9 mouse cellular contexts compared by ENCODE assay signal in the genomic region with DNA sequence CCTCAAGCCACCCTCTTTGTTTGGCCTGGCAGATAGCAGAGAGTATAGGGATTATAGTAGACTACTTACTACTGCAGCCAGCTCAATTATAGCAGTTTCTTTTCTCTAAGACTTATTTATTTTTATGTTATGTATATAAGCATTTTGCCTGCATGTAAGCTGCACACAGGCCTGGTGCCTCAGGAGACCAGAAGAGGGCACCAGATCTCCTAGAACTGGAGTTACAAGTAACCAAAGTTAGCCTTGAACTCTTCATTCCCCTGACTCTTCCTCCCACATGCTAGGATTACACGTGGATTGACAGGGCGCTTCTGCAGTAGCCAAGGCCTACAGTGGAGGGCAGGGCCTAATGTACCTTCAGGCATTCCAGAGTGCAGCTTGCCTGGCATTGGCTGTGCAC.
DNase-seq lines count a peak whose midpoint lies in the region; ATAC-seq and TF ChIP-seq lines count a peak whose summit lies in the region.
"Had no signal": no experiment of that assay in that cellular context is flagged by ENCODE, and none has a peak within 500 bp of the region (broad histone marks: within the 10 kb centered on the region; RNA-seq: fewer than 3 reads in every experiment).

No protein-coding gene starts in this region.

- no peaks in the 10 kb centered on the region for H3K36me3 ChIP-seq in heart, postnatal 0 days (replicated peaks; ENCODE audit: control insufficient read depth, insufficient read depth, low read length)
- no peaks in the 10 kb centered on the region for H3K36me3 ChIP-seq in hindbrain, postnatal 0 days (ENCODE audit: insufficient read depth, low read length)
- H3K36me3 ChIP-seq: lung, embryonic 15.5 days had no signal

- peak; percentile 49 for TF ChIP-seq CTCF in heart, postnatal 0 days (IDR thresholded peaks at IDR 0.05; ENCODE audit: low read depth)
- peak; percentile 59 for TF ChIP-seq CTCF in hindbrain, postnatal 0 days (IDR thresholded peaks at IDR 0.05; ENCODE audit: low read depth)

- no peaks in the 10 kb centered on the region for H3K4me1 ChIP-seq in heart, postnatal 0 days (ENCODE audit: control insufficient read depth, insufficient read depth)
- H3K4me1 ChIP-seq in hindbrain, postnatal 0 days (ENCODE audit: insufficient read depth, low read length), result no peaks in the 10 kb centered on the region
- H3K4me1 ChIP-seq: lung, embryonic 15.5 days had no signal

- H3K4me2 ChIP-seq in heart, postnatal 0 days (ENCODE audit: low read depth, low read length), result no peak overlapping the region
- no peak overlapping the region for H3K4me2 ChIP-seq in hindbrain, postnatal 0 days (ENCODE audit: low read depth, low read length)
- H3K4me2 ChIP-seq: lung, embryonic 15.5 days had no signal

- 47% methylated on average over 2 of the region's 2 CpGs for WGBS in heart, postnatal 0 days
- WGBS in hindbrain, postnatal 0 days, result 59% methylated on average over 2 of the region's 2 CpGs

- TF ChIP-seq EP300 in heart, postnatal 0 days (IDR thresholded peaks at IDR 0.05; ENCODE audit: low read depth), result no peak

- no peak for ATAC-seq in heart, postnatal 0 days (ENCODE audit: insufficient read depth, low read depth)
- ATAC-seq in hindbrain, postnatal 0 days, result peak; percentile 43; the same call in 1 of the 2 replicates

- H3K27me3 ChIP-seq in heart, postnatal 0 days (ENCODE audit: control insufficient read depth, insufficient read depth, low read length), result no peaks in the 10 kb centered on the region
- H3K27me3 ChIP-seq in hindbrain, postnatal 0 days (ENCODE audit: insufficient read depth, low read length), result no peaks in the 10 kb centered on the region
- H3K27me3 ChIP-seq: lung, embryonic 15.5 days had no signal

- no peaks in the 10 kb centered on the region for H3K9me3 ChIP-seq in heart, postnatal 0 days (replicated peaks; ENCODE audit: control insufficient read depth, low read length)
- no peaks in the 10 kb centered on the region for H3K9me3 ChIP-seq in hindbrain, postnatal 0 days (ENCODE audit: low read length)
- H3K9me3 ChIP-seq: lung, embryonic 15.5 days had no signal

- H3K4me3 ChIP-seq in heart, postnatal 0 days (ENCODE audit: low read depth, low read length), result no peak overlapping the region
- no peak overlapping the region for H3K4me3 ChIP-seq in hindbrain, postnatal 0 days (ENCODE audit: low read length)
- H3K4me3 ChIP-seq: lung, embryonic 15.5 days had no signal

- no peak for DNase-seq in heart, postnatal 0 days (ENCODE audit: low spot score)
- no peak for DNase-seq in heart, postnatal 4 days
- peak; percentile 69 for DNase-seq in CD4-positive, CD25-positive, alpha-beta regulatory T cell, adult 2 months (ENCODE audit: low read depth, low spot score)
- DNase-seq in adipocyte (ENCODE audit: low spot score), result peak; percentile 61
- peak; percentile 62 for DNase-seq in hindbrain, postnatal 0 days (ENCODE audit: low spot score)
- DNase-seq in mesoderm, embryonic 11.5 days (ENCODE audit: low read depth, low spot score), result peak; percentile 16
- DNase-seq in urinary bladder, adult 18-20 months (ENCODE audit: low spot score in 2 of 2), result no peak
- no peak for DNase-seq in urinary bladder, postnatal 36 days (ENCODE audit: low spot score in 2 of 2)

- no peak overlapping the region for H3K9ac ChIP-seq in heart, postnatal 0 days (replicated peaks; ENCODE audit: low read depth, low read length)
- H3K9ac ChIP-seq in hindbrain, postnatal 0 days (replicated peaks; ENCODE audit: low read length), result no peak overlapping the region
- H3K9ac ChIP-seq: lung, embryonic 15.5 days had no signal

- no peak overlapping the region for H3K27ac ChIP-seq in heart, postnatal 0 days (ENCODE audit: low read depth)
- H3K27ac ChIP-seq in hindbrain, postnatal 0 days, result no peak overlapping the region
- H3K27ac ChIP-seq: lung, embryonic 15.5 days had no signal

Comparison
In these comparisons a context has a peak if more than half of its experiments do, and no peak if none do; other contexts are left out.
1. DNase-seq: peak in CD4-positive, CD25-positive, alpha-beta regulatory T cell, adult 2 months (single experiment), adipocyte (single experiment), hindbrain, postnatal 0 days (single experiment) and mesoderm, embryonic 11.5 days (single experiment); none in heart, postnatal 0 days (single experiment), heart, postnatal 4 days (single experiment), urinary bladder, adult 18-20 months (0 of 2) and urinary bladder, postnatal 36 days (0 of 2).